Mouse (Mus musculus): ENCODE data around the gene Ly86.

Ly86 gene

GRCm38 (mm10) chr13:37454356-37454755 is 109.3 kb downstream of the Ly86 start:
- peak in 1 of 2 experiments; percentile 84 for DNase-seq (ENCODE audit: inconsistent age in 2 of 2, low spot score in 1 of 2)

- peak in 1 of 2 experiments; percentile 66 for DNase-seq (ENCODE audit: inconsistent age in 2 of 2, low spot score in 1 of 2)
Observed at GRCm38 (mm10) chr13:37455561-37455960, 110.6 kb downstream of the Ly86 start.

GRCm38 (mm10) chr13:37457007-37457827 is 112.2 kb downstream of the Ly86 start:
- peak; percentile 55 to 83 for DNase-seq (ENCODE audit: inconsistent age in 2 of 2, low spot score in 1 of 2)

GRCm38 (mm10) chr13:37458557-37458956 is 113.5 kb downstream of the Ly86 start:
- no peak for DNase-seq (ENCODE audit: inconsistent age in 2 of 2, low spot score in 1 of 2)

- DNase-seq (ENCODE audit: inconsistent age in 2 of 2, low spot score in 1 of 2), result peak in 1 of 2 experiments; percentile 67
Observed at GRCm38 (mm10) chr13:37459022-37459421, 114.0 kb downstream of the Ly86 start.

DNA sequence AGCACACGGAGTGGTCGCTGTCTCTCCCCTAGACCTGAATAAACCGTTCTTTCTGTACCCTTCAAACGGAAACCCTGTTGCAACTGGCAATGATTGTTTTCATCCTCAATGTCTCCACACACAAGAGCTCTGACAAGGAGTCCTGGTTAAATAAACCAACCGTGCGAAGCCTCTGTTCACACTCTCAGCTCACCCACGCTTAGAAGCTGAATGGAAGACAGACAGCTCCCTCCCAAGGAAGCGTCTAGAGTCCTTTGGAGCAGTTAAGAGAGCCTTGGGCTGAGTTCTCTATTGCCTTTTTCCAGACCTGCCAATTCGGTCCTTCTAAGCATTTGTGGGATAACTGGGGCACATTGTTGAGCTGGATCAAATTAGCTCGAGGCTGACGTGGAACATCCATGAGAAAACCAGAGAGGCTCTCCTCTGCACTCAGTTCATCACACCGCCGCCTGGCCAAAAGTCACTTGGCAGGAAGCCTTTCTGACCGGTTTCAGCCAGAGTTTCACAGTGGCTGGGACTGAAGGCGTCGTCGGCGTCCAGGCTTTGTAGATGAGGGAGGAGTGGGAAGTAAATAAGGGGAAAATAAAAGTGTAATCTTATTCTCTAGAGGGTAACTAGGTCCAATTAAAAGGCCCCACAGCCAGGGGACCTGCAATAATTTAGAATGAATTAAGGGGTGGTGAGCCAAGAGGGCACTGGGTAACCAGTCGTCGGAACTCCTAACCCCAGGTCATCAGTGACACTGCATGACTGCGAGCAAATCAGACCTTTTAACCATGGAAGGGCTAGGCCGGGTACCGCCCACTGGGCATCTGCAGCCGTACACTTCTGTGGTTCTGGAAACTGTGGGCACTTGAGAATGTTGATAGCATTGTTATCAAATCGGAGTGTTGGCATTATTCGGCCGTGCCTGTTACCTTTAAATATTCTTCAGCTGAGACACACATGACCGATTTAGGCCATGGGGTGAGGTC is 115.2 kb downstream of the Ly86 start:
- peak in 1 of 2 experiments; percentile 79 for DNase-seq (ENCODE audit: inconsistent age in 2 of 2, low spot score in 1 of 2)

GRCm38 (mm10) chr13:37462049-37462702 is 117.2 kb downstream of the Ly86 start:
- peak; percentile 59 to 91 for DNase-seq (ENCODE audit: inconsistent age in 2 of 2, low spot score in 1 of 2)

DNA sequence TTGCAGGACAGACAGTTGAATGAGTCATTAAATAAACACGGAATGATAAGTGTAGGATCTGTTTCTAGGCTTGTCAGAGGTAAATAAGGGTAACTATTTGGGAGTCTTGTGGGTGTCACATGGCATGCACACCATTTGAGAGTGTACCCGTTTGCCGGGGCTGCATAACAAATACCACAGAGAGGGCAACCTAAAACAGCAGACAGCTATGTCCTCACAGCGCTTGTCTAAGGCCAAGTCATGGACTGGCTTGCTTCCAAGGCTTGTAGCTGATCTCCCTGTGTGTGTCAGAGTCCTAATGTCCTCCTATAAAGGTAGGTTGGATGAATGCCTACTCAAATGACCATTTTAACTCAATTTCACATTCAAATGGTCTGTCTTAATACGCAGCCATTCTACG is 120.7 kb downstream of the Ly86 start:
- peak in 1 of 2 experiments; percentile 73 for DNase-seq (ENCODE audit: inconsistent age in 2 of 2, low spot score in 1 of 2)

- peak; percentile 69 to 94 for DNase-seq (ENCODE audit: inconsistent age in 2 of 2, low spot score in 1 of 2)
Observed at GRCm38 (mm10) chr13:37467795-37468194, 122.8 kb downstream of the Ly86 start.
